Mouse (Mus musculus) testis, adult 10 weeks (tissue): ENCODE data around the gene Olfr1293-ps. TPM values are rescaled to one million over a fixed set of nuclear protein-coding genes. Genes with fewer than 3 reads are reported as not detected.

Experiments
- polyA plus RNA-seq: library from polyadenylated mRNA; stranded (reverse); fragments of 350-450 nt; fragmentation: Illumina TruSeq; extraction: RNeasy Lipid Tissue Mini Kit (QIAGEN cat#74804); gene quantifications from one replicate; pipeline ENCODE4 v1.2.3, GENCODE M21; 2014; ENCODE audit warnings: low read depth, low replicate concordance

Olfr1293-ps gene
- polyA plus RNA-seq = not detected

GRCm38 (mm10) chr2:111524903-111525302 lies at the start of gene Olfr1293-ps:
TSS of gene Olfr1293-ps (plus strand) at chr2:111525203.

GRCm38 (mm10) chr2:111480519-111480918 lies 44.5 kb upstream of the Olfr1293-ps start, which contains the start of gene Olfr1289:
TSS of gene Olfr1289 (plus strand) at chr2:111480819.

GRCm38 (mm10) chr2:111493729-111494128 lies 31.3 kb upstream of the Olfr1293-ps start, which contains the start of gene Olfr1290:
TSS of gene Olfr1290 (minus strand) at chr2:111493829.

GRCm38 (mm10) chr2:111496880-111497279 lies 28.1 kb upstream of the Olfr1293-ps start, which contains the start of gene Olfr1291-ps1:
TSS of gene Olfr1291-ps1 (plus strand) at chr2:111497180.

GRCm38 (mm10) chr2:111540191-111540590 lies 15.2 kb downstream of the Olfr1293-ps start, which contains the start of gene Olfr1294:
TSS of gene Olfr1294 (minus strand) at chr2:111540291.

GRCm38 (mm10) chr2:111569581-111569980 lies 44.6 kb downstream of the Olfr1293-ps start, which contains the start of gene Olfr1295:
TSS of gene Olfr1295 (minus strand) at chr2:111569681.

Other genes with a start within 250 kb of the Olfr1293-ps start
- gene Olfr1278, start 235.1 kb upstream of the Olfr1293-ps start, polyA plus RNA-seq = not detected
- 0.59 TPM for gene Olfr1279, start 224.6 kb upstream of the Olfr1293-ps start, polyA plus RNA-seq
- 1.7 TPM for gene Olfr1280, start 211.2 kb upstream of the Olfr1293-ps start, polyA plus RNA-seq
- gene Olfr1281, start 198.7 kb upstream of the Olfr1293-ps start, polyA plus RNA-seq = 0.11 TPM
- gene Olfr1282, start 189.1 kb upstream of the Olfr1293-ps start, polyA plus RNA-seq = not detected
- 0.13 TPM for gene Olfr1283, start 158.4 kb upstream of the Olfr1293-ps start, polyA plus RNA-seq
- gene Olfr1284, start 149.7 kb upstream of the Olfr1293-ps start, polyA plus RNA-seq = not detected
- gene Olfr1286, start 102.1 kb upstream of the Olfr1293-ps start, polyA plus RNA-seq = not detected
- not detected for gene Olfr1287, start 76.1 kb upstream of the Olfr1293-ps start, polyA plus RNA-seq
- gene Olfr1288, start 51.1 kb upstream of the Olfr1293-ps start, polyA plus RNA-seq = not detected
- gene Olfr1289, start 44.4 kb upstream of the Olfr1293-ps start, polyA plus RNA-seq = not detected
- not detected for gene Olfr1290, start 31.4 kb upstream of the Olfr1293-ps start, polyA plus RNA-seq
- gene Olfr1291-ps1, start 28.0 kb upstream of the Olfr1293-ps start, polyA plus RNA-seq = not detected
- not detected for gene Olfr1294, start 15.1 kb downstream of the Olfr1293-ps start, polyA plus RNA-seq
- not detected for gene Olfr1295, start 44.5 kb downstream of the Olfr1293-ps start, polyA plus RNA-seq
- gene Olfr1297, start 101.3 kb downstream of the Olfr1293-ps start, polyA plus RNA-seq = not detected
- not detected for gene Olfr1298, start 124.0 kb downstream of the Olfr1293-ps start, polyA plus RNA-seq
- not detected for gene Olfr1299, start 136.2 kb downstream of the Olfr1293-ps start, polyA plus RNA-seq
- gene Olfr1301, start 225.8 kb downstream of the Olfr1293-ps start, polyA plus RNA-seq = not detected